Mouse (Mus musculus): Measurements from ENCODE around the gene Ina.

The Ina gene

GRCm38 (mm10) chr19:47050271-47051032, 36.0 kb downstream of the Ina start, which contains the start of gene Pcgf6:
TSS of gene Pcgf6 (minus strand) at chr19:47050906.
- peak; percentile 84 for DNase-seq (ENCODE audit: low spot score in 2 of 2)

- DNase-seq (ENCODE audit: low spot score in 2 of 2), result no peak
Observed at GRCm38 (mm10) chr19:47052927-47053326, 38.4 kb downstream of the Ina start.

- no peak for DNase-seq (ENCODE audit: low spot score in 2 of 2)
Observed at GRCm38 (mm10) chr19:47053471-47053870, 39.0 kb downstream of the Ina start.

- DNase-seq (ENCODE audit: low spot score in 2 of 2), result no peak
Observed at GRCm38 (mm10) chr19:47057684-47058083, 43.2 kb downstream of the Ina start.

GRCm38 (mm10) chr19:47065860-47066259, 51.4 kb downstream of the Ina start:
- no peak for DNase-seq (ENCODE audit: low spot score in 2 of 2)

GRCm38 (mm10) chr19:47067096-47067882, 52.8 kb downstream of the Ina start, which contains the start of gene Taf5:
TSS of gene Taf5 (plus strand) at chr19:47067746.
- peak; percentile 95 to 98 for DNase-seq (ENCODE audit: low spot score in 2 of 2)

- DNase-seq (ENCODE audit: low spot score in 2 of 2), result peak; percentile 83 to 84
Observed at GRCm38 (mm10) chr19:47067924-47068611, 53.6 kb downstream of the Ina start.
